Mouse (Mus musculus): ENCODE measurements around the gene Smim26. TPM values are rescaled to one million over a fixed set of nuclear protein-coding genes. Genes with fewer than 3 reads are reported as not detected.
A peak's percentile ranks its signal among the peaks of the same experiment; 100 is the strongest.

Smim26 gene
- total RNA-seq, 2 experiments from 2014 or later: 45.4 to 49.9 TPM

- DNase-seq: peak; percentile 62
Observed at GRCm38 (mm10) chr2:144635644-144636320, 41.9 kb downstream of the Smim26 start.

GRCm38 (mm10) chr2:144637204-144637603 lies 43.4 kb downstream of the Smim26 start:
- no peak for DNase-seq

GRCm38 (mm10) chr2:144637671-144638395 lies 44.0 kb downstream of the Smim26 start:
- DNase-seq: no peak

GRCm38 (mm10) chr2:144638719-144639118 lies 44.9 kb downstream of the Smim26 start:
- no peak for DNase-seq

GRCm38 (mm10) chr2:144640101-144640500 lies 46.2 kb downstream of the Smim26 start:
- no peak for DNase-seq

GRCm38 (mm10) chr2:144641991-144642390 lies 48.1 kb downstream of the Smim26 start:
- DNase-seq: no peak

Small RNA genes within 50 kb of the gene (microRNA-seq; reads per million reads assigned to microRNA genes)
- 0 reads per million in 2 experiments for gene Gm24823

Other genes with a start within 250 kb of the Smim26 start
- gene Kat14, start 225.1 kb upstream of the Smim26 start, total RNA-seq (2021): 10 to 100 TPM; 21.9 to 22.3 TPM
- 1 to 10 TPM; 3.2 to 9.1 TPM for gene Pet117, start 225.1 kb upstream of the Smim26 start, total RNA-seq (2021)
- 1 to 10 TPM in 1 of 2 experiments, under 1 TPM in 1; 0.68 to 1.2 TPM for gene Dzank1, start 66.6 kb upstream of the Smim26 start, total RNA-seq (2021)
- 10 to 100 TPM; 11.8 TPM for gene Polr3f, start 66.3 kb upstream of the Smim26 start, total RNA-seq (2021)
- 1 to 10 TPM; 9.0 to 9.9 TPM for gene Rbbp9, start 43.2 kb upstream of the Smim26 start, total RNA-seq (2021)
- gene Sec23b, start 37.8 kb upstream of the Smim26 start, total RNA-seq (2021): 10 to 100 TPM; 15.1 to 21.3 TPM
- gene Dtd1, start 5.8 kb downstream of the Smim26 start, total RNA-seq (2021): 10 to 100 TPM; 14.2 to 15.8 TPM
- gene Scp2d1, start 229.6 kb downstream of the Smim26 start, total RNA-seq (2021): not detected

All from gastrocnemius, postnatal 10 days (tissue).